Mouse (Mus musculus) ES-E14 (cell line): ENCODE measurements at regions not wholly inside any gene's neighbourhood (a gene's known extent, or its start where the extent isn't known, plus 50 kb on each side); places are given as distances from the start of the nearest gene placed in this dataset.

Source experiments
- CHD2 ChIP-seq: IDR thresholded peaks from 2 replicates; pipeline ENCODE4 v1.6.1; 2014; ENCODE audit warnings: mild to moderate bottlenecking, low read depth, low read length, inconsistent platforms
- HCFC1 ChIP-seq: IDR thresholded peaks from 2 replicates; pipeline ENCODE4 v1.6.1; 2012; ENCODE audit warnings: low read length, inconsistent platforms, borderline replicate concordance; ENCODE audit not compliant: insufficient read depth

DNA sequence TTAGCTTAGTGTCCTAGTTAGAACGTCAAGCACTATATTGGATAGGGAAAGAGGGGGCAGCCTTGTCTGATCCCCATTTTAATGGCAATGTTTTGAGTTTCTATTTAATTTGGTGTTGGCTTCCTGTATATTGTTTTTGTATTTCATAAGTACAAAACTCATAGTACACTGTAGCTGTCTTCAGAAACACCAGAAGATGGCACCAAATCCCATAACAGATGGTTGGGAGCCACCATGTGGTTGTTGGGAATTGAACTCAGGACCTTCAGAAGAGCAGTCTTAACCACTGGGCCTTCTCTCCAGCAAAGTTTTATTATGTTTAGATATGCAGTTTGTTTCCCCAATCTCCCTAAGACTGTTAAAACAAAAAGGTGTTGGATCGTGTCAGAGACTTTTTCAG is 199.9 kb upstream of the Fam174a start:
- TF ChIP-seq CHD2: no peak
- no peak for TF ChIP-seq HCFC1
